Mouse (Mus musculus): ENCODE results near the gene Zmiz1. TPM values are rescaled to one million over a fixed set of nuclear protein-coding genes. Genes with fewer than 3 reads are reported as not detected.

Zmiz1 gene
- polyA plus RNA-seq, 1 experiment: 27.2 TPM

- no peak for TF ChIP-seq POLR2A (IDR thresholded peaks at IDR 0.05; ENCODE audit: borderline replicate concordance, control insufficient read depth, low read depth, low read length)
- TF ChIP-seq CTCF (IDR thresholded peaks at IDR 0.05; ENCODE audit: control insufficient read depth, insufficient read depth, low read length): no peak
- 78% methylated on average over 2 of the region's 2 CpGs for WGBS
- Histone ChIP-seq H3K4me3 (replicated peaks; ENCODE audit: control insufficient read depth, low read depth, low read length) (no peak overlapping the region), H3K27ac (ENCODE audit: control insufficient read depth, insufficient read depth, low read depth, low read length, poor library complexity) (no peak overlapping the region), H3K4me1 (ENCODE audit: control insufficient read depth, insufficient read depth, low read length) (peaks cover 2% of the 10 kb centered on the region)
Measured at GRCm38 (mm10) chr14:25448471-25448870, 10.5 kb upstream of the Zmiz1 start.

GRCm38 (mm10) chr14:25451099-25451667, 7.8 kb upstream of the Zmiz1 start:
- TF ChIP-seq POLR2A (IDR thresholded peaks at IDR 0.05; ENCODE audit: borderline replicate concordance, control insufficient read depth, low read depth, low read length) (no peak), CTCF (IDR thresholded peaks at IDR 0.05; ENCODE audit: control insufficient read depth, insufficient read depth, low read length) (no peak)
- Histone ChIP-seq H3K27ac (ENCODE audit: control insufficient read depth, insufficient read depth, low read depth, low read length, poor library complexity) (no peak overlapping the region), H3K4me1 (ENCODE audit: control insufficient read depth, insufficient read depth, low read length) (peaks cover 2% of the 10 kb centered on the region), H3K4me3 (replicated peaks; ENCODE audit: control insufficient read depth, low read depth, low read length) (no peak overlapping the region)
- 62% methylated on average over 7 of the region's 7 CpGs for WGBS

- peaks cover 2% of the 10 kb centered on the region for H3K4me1 ChIP-seq (ENCODE audit: control insufficient read depth, insufficient read depth, low read length)
Measured at GRCm38 (mm10) chr14:25451699-25452632, 7.0 kb upstream of the Zmiz1 start.

GRCm38 (mm10) chr14:25452633-25453025, 6.4 kb upstream of the Zmiz1 start:
- 13% methylated on average over 2 of the region's 2 CpGs for WGBS
- no peak overlapping the region for H3K27ac ChIP-seq (ENCODE audit: control insufficient read depth, insufficient read depth, low read depth, low read length, poor library complexity)
- TF ChIP-seq CTCF (IDR thresholded peaks at IDR 0.05; ENCODE audit: control insufficient read depth, insufficient read depth, low read length) (no peak), POLR2A (IDR thresholded peaks at IDR 0.05; ENCODE audit: borderline replicate concordance, control insufficient read depth, low read depth, low read length) (no peak)
- H3K4me1 ChIP-seq (ENCODE audit: control insufficient read depth, insufficient read depth, low read length): peaks cover 2% of the 10 kb centered on the region
- no peak overlapping the region for H3K4me3 ChIP-seq (replicated peaks; ENCODE audit: control insufficient read depth, low read depth, low read length)

More at GRCm38 (mm10) chr14:25451699-25452632, 7.0 kb upstream of the Zmiz1 start:
- Histone ChIP-seq H3K4me3 (replicated peaks; ENCODE audit: control insufficient read depth, low read depth, low read length) (no peak overlapping the region), H3K27ac (ENCODE audit: control insufficient read depth, insufficient read depth, low read depth, low read length, poor library complexity) (no peak overlapping the region)
- 68% methylated on average over 10 of the region's 10 CpGs for WGBS
- no peak for TF ChIP-seq CTCF (IDR thresholded peaks at IDR 0.05; ENCODE audit: control insufficient read depth, insufficient read depth, low read length)
- no peak for TF ChIP-seq POLR2A (IDR thresholded peaks at IDR 0.05; ENCODE audit: borderline replicate concordance, control insufficient read depth, low read depth, low read length)

- Histone ChIP-seq H3K4me1 (ENCODE audit: control insufficient read depth, insufficient read depth, low read length) (peaks cover 3% of the 10 kb centered on the region), H3K27ac (ENCODE audit: control insufficient read depth, insufficient read depth, low read depth, low read length, poor library complexity) (no peak overlapping the region), H3K4me3 (replicated peaks; ENCODE audit: control insufficient read depth, low read depth, low read length) (no peak overlapping the region)
- TF ChIP-seq CTCF (IDR thresholded peaks at IDR 0.05; ENCODE audit: control insufficient read depth, insufficient read depth, low read length) (no peak), POLR2A (IDR thresholded peaks at IDR 0.05; ENCODE audit: borderline replicate concordance, control insufficient read depth, low read depth, low read length) (no peak)
- WGBS: 57% methylated on average over 12 of the region's 12 CpGs
Measured at GRCm38 (mm10) chr14:25454066-25454760, 4.8 kb upstream of the Zmiz1 start.

GRCm38 (mm10) chr14:25456666-25457433, 2.1 kb upstream of the Zmiz1 start:
- Histone ChIP-seq H3K4me3 (replicated peaks; ENCODE audit: control insufficient read depth, low read depth, low read length) (peak overlapping the region; percentile 74), H3K4me1 (ENCODE audit: control insufficient read depth, insufficient read depth, low read length) (peaks cover 3% of the 10 kb centered on the region), H3K27ac (ENCODE audit: control insufficient read depth, insufficient read depth, low read depth, low read length, poor library complexity) (0 out of 2 replicates have a peak overlapping the region, but pooled peaks have one; percentile 34)
- 12% methylated on average over 17 of the region's 17 CpGs for WGBS
- no peak for TF ChIP-seq CTCF (IDR thresholded peaks at IDR 0.05; ENCODE audit: control insufficient read depth, insufficient read depth, low read length)
- no peak for TF ChIP-seq POLR2A (IDR thresholded peaks at IDR 0.05; ENCODE audit: borderline replicate concordance, control insufficient read depth, low read depth, low read length)

- peak; percentile 25; the same call in 1 of the 2 replicates for TF ChIP-seq CTCF (IDR thresholded peaks at IDR 0.05; ENCODE audit: control insufficient read depth, insufficient read depth, low read length)
- peak; percentile 27; the same call in 1 of the 2 replicates for TF ChIP-seq POLR2A (IDR thresholded peaks at IDR 0.05; ENCODE audit: borderline replicate concordance, control insufficient read depth, low read depth, low read length)
- WGBS: 1% methylated on average over 52 of the region's 52 CpGs
- H3K4me1 ChIP-seq (ENCODE audit: control insufficient read depth, insufficient read depth, low read length): peaks cover 3% of the 10 kb centered on the region
- peak overlapping the region; percentile 74 for H3K4me3 ChIP-seq (replicated peaks; ENCODE audit: control insufficient read depth, low read depth, low read length)
- H3K27ac ChIP-seq (ENCODE audit: control insufficient read depth, insufficient read depth, low read depth, low read length, poor library complexity): peak overlapping the region; percentile 34; the same call in 1 of the 2 replicates
Measured at GRCm38 (mm10) chr14:25457434-25457957, 1.5 kb upstream of the Zmiz1 start.
